Mouse (Mus musculus) kidney, postnatal 4 days (tissue): Measurements from ENCODE around the gene Olfr434.
A peak's percentile ranks its signal among the peaks of the same experiment; 100 is the strongest.
"Not testable (repeated sequence)": the region's sequence is repeated elsewhere in the genome, so short reads cannot be mapped to it uniquely, and the experiment has no call there.

Experiments
- DNase-seq, 2 experiments: peaks; one replicate each; pipeline ENCODE4 v3.0.0; 2021; ENCODE audit warnings: mixed read lengths in 2 of 2

Gene Olfr434

GRCm38 (mm10) chr6:43212873-43213272 is at the start of gene Olfr434:
Gene Olfr434, plus strand, starts transcription at chr6:43213021.
- not testable (repeated sequence) for DNase-seq

GRCm38 (mm10) chr6:43167246-43167645 is 45.6 kb upstream of the Olfr434 start:
- DNase-seq = no peak

DNA sequence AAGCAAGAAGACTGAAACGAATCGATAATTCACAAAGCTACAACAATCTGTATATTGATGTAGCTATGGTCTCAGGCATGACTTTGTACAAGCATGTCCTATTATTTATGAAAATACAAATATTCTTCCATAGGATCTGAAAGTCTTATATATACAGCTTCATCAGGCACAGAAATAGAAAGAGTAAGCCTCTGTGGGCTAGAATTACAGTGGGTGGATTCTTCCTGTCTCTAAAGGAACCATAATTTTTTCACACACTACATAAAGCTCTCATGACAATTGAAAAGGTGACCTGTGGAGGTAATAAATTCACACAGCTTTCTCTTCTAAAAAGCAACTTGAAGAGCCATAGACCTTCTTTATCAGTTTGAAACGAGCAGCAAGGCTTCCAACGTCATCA is 41.0 kb upstream of the Olfr434 start, which contains the start of gene Olfr13:
Olfr13 (plus strand) TSS at position 301 of the 400 bp plus-strand sequence.
- no peak for DNase-seq

- DNase-seq = no peak
Observed at GRCm38 (mm10) chr6:43178129-43178528, 34.7 kb upstream of the Olfr434 start.

DNA sequence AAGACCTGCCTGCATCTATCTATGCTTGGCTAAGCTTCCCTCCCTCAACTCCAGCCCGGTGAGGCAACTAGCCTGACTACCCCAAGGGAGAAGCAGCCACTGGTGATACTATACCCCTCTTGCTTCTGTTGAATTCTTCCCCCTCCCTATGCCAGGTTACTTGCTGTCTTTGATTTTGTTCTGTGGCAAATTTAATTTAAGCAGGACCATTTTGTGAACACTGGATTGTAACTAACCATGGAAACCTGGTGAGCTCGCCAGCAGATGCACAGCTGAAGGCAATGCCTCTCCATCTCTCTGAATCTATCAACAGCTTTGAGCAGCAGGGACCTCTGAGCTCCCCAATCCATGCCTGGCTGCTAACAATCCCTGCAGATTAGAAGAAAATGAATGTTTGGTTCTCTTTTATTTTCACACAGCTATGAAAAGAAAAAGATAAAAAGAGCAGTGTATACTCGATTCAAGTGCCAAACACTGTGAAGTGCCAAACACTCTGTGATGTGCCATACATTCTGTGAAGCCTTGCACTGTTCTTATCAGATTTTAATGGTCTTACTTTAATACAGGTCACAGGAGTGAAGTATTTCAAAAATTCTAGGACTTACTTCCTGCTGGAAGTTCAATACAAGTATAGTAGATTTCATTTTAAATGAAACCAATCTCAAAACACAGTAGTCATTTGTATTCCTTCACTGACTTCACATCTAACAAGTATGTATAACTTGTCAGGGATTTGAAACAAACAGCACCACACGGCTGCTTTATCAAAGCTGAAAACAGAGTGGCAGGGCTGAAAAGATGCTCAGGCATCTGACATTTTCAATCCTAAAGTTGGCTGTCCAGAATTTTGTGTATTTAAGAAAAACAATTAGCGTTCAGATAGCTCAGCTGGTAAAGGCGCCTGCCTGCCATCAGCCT is 34.0 kb upstream of the Olfr434 start:
- no peak for DNase-seq

GRCm38 (mm10) chr6:43190986-43191385 is 21.8 kb upstream of the Olfr434 start:
- no peak for DNase-seq

DNA sequence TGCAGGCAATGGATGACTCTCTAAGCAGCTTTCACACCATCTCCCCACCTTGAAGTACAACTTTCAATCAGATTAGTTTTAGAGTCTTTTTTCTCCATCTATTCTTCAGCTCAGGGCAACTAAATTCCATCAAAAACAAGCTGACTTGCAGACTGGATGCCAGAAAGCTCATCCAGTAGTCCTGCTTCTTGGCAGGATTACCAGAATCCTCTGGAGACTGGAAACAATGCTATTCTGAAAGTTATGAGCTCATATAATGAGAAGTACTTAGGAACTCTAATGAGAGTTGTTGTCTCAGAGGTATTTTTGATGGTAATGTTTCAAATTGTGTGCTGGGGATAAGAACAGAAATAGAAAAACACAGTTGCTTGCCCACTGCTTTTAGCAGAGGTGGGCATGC is 16.0 kb upstream of the Olfr434 start, which contains the start of gene Olfr435:
Olfr435 (plus strand) TSS at position 366 of the 400 bp plus-strand sequence.
- no peak for DNase-seq

DNA sequence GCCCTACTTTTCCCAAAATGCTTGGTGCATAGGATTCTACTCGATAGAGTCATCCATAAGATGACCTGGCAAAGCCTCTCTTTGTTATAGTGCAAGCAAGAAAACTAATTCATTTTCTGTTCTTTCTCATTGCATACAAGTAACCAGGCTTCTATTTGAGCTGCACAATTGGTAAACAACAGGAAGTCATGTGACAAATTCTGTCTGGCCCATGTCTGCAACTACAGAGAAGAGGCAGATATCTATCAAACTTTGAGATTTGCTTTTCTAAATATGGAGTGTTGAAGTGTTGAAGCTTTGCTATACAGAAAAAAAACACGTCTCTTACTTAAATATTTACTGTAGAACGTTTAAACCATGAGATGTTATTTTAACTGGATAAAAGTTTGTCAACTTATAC is 14.7 kb upstream of the Olfr434 start:
- no peak for DNase-seq

DNA sequence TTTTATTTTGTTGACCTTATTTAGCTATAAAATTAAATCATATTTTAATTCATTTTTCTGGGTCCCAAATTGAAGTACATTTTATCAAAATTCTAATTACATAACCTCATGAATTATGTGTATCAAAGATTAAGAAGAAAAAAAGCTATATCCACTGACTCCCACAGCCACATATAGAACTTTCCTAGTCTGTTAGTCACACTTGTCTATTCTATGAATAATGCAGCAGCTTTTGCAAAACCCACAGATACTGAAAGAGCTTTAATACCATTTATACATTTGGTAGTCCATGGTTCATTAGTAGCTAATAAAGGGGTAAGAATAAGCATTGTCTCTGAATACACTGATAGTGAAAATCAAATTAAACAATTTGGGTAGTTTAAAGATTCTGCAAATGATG is 10.0 kb upstream of the Olfr434 start:
- no peak for DNase-seq

DNA sequence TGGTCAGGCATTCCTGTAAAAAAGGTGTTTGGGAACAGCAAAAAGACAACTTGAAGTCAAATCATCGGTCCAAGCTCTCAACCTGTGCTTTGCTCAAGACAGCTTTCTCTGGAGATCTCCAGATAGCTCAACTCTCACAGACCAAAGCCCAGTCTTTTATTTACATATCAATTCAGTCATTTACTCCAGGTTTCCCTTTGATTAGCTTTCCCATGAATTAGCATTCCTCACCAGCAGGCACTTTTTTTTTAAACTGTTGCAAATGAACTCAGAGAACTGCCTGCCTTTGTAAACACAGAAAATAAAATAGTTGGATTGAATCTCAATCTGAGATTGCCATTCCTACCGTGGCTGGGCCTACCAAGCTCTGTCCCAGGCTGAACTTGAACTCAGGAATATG is 7.5 kb upstream of the Olfr434 start:
- DNase-seq = no peak

DNA sequence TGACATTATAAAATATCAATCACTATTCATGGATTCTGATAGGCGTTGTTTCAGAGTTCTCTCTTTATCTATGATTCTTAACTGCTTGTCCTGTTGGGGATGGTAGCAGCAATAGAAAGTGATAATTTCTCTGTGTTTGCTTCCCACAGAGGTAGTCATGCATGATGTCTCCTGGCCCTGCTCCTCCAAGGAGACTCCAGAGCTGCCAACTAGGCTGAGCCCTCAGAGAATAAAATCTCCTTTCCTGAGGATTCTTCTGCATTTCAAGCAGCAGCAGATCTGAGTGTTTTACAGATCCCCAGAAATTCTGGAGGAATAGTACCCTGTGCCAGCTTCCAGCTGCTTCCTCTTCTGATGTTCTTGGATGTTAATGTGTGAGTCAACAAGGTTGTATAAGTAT is 18.4 kb downstream of the Olfr434 start, which contains the start of gene Olfr47:
Olfr47 (plus strand) TSS at position 275 of the 400 bp plus-strand sequence.
- DNase-seq = not testable (repeated sequence)

DNA sequence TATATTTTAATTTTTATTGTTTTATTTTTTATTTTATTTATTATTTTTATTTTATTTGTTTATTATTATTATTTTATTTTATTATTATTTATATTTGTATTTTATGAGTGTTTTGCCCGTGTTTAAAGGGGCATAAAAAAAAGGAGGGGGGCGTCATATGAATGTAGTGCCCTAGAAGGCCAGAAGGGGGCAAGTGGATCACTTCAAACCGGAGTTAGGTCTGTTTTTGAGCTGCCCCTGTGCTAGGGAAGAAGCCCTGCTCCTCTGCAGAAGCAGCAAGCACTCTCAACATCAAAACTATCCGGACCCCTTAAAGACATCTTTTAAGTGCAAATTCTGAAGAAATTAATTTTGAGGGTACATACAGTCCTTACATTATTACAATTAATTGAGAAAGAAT is 29.2 kb downstream of the Olfr434 start:
- peak; percentile 29 to 43 for DNase-seq

- DNase-seq = no peak
Observed at GRCm38 (mm10) chr6:43247396-43247795, 34.6 kb downstream of the Olfr434 start.

- no peak for DNase-seq
Observed at GRCm38 (mm10) chr6:43252994-43253393, 40.2 kb downstream of the Olfr434 start.

DNA sequence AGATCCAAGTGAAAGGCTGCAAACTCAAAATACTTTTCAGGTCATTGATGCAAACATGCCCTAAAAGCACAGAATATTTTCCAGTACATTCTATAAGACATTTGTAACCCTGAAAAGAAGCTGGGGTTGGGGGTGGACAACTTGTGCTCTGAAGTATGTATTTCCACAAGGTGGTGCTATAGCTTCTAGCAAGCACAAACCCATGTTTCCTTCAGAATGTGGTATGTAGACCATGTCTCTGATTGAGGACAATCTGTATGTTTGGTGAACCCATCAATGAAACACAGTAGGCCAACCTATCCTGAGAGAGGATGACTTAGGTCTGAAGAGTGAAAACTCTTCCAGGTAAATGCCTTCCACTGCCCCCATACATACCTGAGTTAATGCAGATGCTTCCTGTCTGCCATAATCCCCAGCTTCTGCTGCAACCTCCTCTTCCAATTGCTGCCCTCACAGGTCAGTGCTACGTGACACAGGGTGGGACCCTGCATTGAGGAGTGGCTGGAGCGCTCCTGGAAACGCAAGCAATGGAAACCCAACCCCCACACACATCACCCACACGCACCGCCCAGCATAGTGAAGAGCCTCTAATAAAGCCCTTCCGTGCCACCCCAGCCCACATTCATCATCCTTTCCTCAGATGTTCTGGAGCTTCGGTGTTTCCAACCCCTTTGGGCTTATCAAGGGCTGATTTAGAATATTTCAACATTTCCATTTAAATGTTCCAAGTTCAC is 41.5 kb downstream of the Olfr434 start:
- peak in 1 of 2 experiments; percentile 19 for DNase-seq

DNA sequence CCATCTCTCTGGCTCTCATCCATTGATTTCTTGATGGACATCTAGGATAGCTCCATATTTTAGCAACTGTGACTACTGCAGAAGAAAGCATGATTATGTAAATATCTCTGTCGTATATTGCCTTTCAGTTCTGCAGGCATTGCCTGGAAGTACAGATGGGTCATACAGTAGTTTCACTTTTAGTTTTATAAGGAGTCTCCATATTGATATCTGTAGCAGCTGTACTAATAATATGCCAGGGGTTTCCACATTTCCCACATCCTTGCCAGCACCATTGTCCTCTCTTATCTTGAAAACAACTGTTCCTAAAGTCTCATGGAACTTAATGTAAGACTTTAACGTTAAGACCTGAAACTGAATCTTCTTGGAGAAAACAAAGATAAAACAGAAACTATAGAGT is 47.9 kb downstream of the Olfr434 start:
- no peak for DNase-seq

- DNase-seq = peak; percentile 81 to 88
Observed at GRCm38 (mm10) chr6:43265363-43266041, 52.7 kb downstream of the Olfr434 start, which contains the start of gene Arhgef5. Gene Arhgef5, plus strand, starts transcription at chr6:43265582.

- peak; percentile 60 to 74 for DNase-seq
Observed at GRCm38 (mm10) chr6:43266356-43266755, 53.5 kb downstream of the Olfr434 start.
